Mouse (Mus musculus): Measurements from ENCODE around the gene 2210016F16Rik. TPM values are rescaled to one million over a fixed set of nuclear protein-coding genes. Genes with fewer than 3 reads are reported as not detected.
"Not testable (repeated sequence)": the region's sequence is repeated elsewhere in the genome, so short reads cannot be mapped to it uniquely, and the experiment has no call there.

Gene 2210016F16Rik
- total RNA-seq (2021) = 10 to 100 TPM; 11.5 to 11.9 TPM
- long read RNA-seq, experiment 1, transcript 2210016F16Rik-201 (4 exons, 3,051 nt) = major isoform, 39 of 43 reads
- long read RNA-seq, experiment 1, partial matches to known transcripts = 3 of 43 reads
- long read RNA-seq, experiment 1, other reads (novel, unspliced or antisense) = 1 of 43 reads
- long read RNA-seq, experiment 2, transcript 2210016F16Rik-201 (4 exons, 3,051 nt) = major isoform, 36 of 41 reads
- long read RNA-seq, experiment 2, partial matches to known transcripts = 1 of 41 reads
- long read RNA-seq, experiment 2, other reads (novel, unspliced or antisense) = 4 of 41 reads

- peak; percentile 68 for DNase-seq
These were observed at the start of gene 2210016F16Rik for GRCm38 (mm10) chr13:58384779-58385546. 2210016F16Rik (minus strand) TSS chr13:58385225.

- DNase-seq = no peak
These were observed 38.1 kb upstream of the 2210016F16Rik start for GRCm38 (mm10) chr13:58423061-58423660.

- DNase-seq = no peak
These were observed 37.2 kb upstream of the 2210016F16Rik start for GRCm38 (mm10) chr13:58422242-58422641.

GRCm38 (mm10) chr13:58421026-58421425, 36.0 kb upstream of the 2210016F16Rik start:
- no peak for DNase-seq

- DNase-seq = no peak
These were observed 34.2 kb upstream of the 2210016F16Rik start for GRCm38 (mm10) chr13:58419266-58419665.

- DNase-seq = no peak
These were observed 33.6 kb upstream of the 2210016F16Rik start for GRCm38 (mm10) chr13:58418656-58419055.

- peak; percentile 38 for DNase-seq
These were observed 30.8 kb upstream of the 2210016F16Rik start for GRCm38 (mm10) chr13:58415838-58416237.

GRCm38 (mm10) chr13:58415374-58415773, 30.3 kb upstream of the 2210016F16Rik start:
- peak; percentile 23 for DNase-seq

GRCm38 (mm10) chr13:58411073-58411472, 26.0 kb upstream of the 2210016F16Rik start:
- no peak for DNase-seq

GRCm38 (mm10) chr13:58403243-58403642, 18.2 kb upstream of the 2210016F16Rik start, which contains the start of gene Hnrnpk:
Hnrnpk (minus strand) TSS chr13:58403343.
- DNase-seq = not testable (repeated sequence)

GRCm38 (mm10) chr13:58402744-58403110, 17.7 kb upstream of the 2210016F16Rik start:
- no peak for DNase-seq

GRCm38 (mm10) chr13:58402003-58402743, 17.1 kb upstream of the 2210016F16Rik start, which contains the start of gene Rmi1:
Rmi1 (plus strand) TSS chr13:58402248.
- peak; percentile 98 for DNase-seq

- DNase-seq = peak; percentile 82
These were observed 16.3 kb upstream of the 2210016F16Rik start for GRCm38 (mm10) chr13:58401135-58402002.

- DNase-seq = no peak
These were observed 15.6 kb upstream of the 2210016F16Rik start for GRCm38 (mm10) chr13:58400576-58400975.

GRCm38 (mm10) chr13:58397651-58398050, 12.6 kb upstream of the 2210016F16Rik start:
- no peak for DNase-seq

- DNase-seq = not testable (repeated sequence)
These were observed 9.4 kb upstream of the 2210016F16Rik start for GRCm38 (mm10) chr13:58394392-58394791.

GRCm38 (mm10) chr13:58389324-58389951, 4.4 kb upstream of the 2210016F16Rik start:
- DNase-seq = no peak

- no peak for DNase-seq
These were observed 3.4 kb upstream of the 2210016F16Rik start for GRCm38 (mm10) chr13:58388379-58388778.

GRCm38 (mm10) chr13:58387948-58388347, 2.9 kb upstream of the 2210016F16Rik start:
- DNase-seq = peak; percentile 63

- DNase-seq = no peak
These were observed 509 bp upstream of the 2210016F16Rik start for GRCm38 (mm10) chr13:58385547-58385920.

GRCm38 (mm10) chr13:58384371-58384770, 654 bp downstream of the 2210016F16Rik start:
- no peak for DNase-seq

Measured in gastrocnemius, postnatal 10 days (tissue).